8 mouse cellular contexts compared by ENCODE assay signal in genomic region chr3:55783171-55784081, GRCm38 (mm10). TPM values are rescaled to one million over a fixed set of nuclear protein-coding genes. Genes with fewer than 3 reads are reported as not detected.
DNase-seq lines count a peak whose midpoint lies in the region; ATAC-seq lines count a peak whose summit lies in the region.

No protein-coding gene starts in this region.

- peak overlapping the region; percentile 37; the same call in 1 of the 2 replicates for H3K9ac ChIP-seq in intestine, embryonic 16.5 days (ENCODE audit: low read depth, low read length)

- H3K4me2 ChIP-seq in intestine, embryonic 16.5 days (ENCODE audit: low read depth, low read length): peak overlapping the region; percentile 36

- peak overlapping the region; percentile 38 for H3K4me3 ChIP-seq in intestine, embryonic 16.5 days (ENCODE audit: low read length)
- peak overlapping the region; percentile 93 for H3K4me3 ChIP-seq in megakaryocyte, embryonic 14.5 days (replicated peaks)

- no peaks in the 10 kb centered on the region for H3K36me3 ChIP-seq in intestine, embryonic 16.5 days (ENCODE audit: control insufficient read depth, insufficient read depth, low read length)
- H3K36me3 ChIP-seq in megakaryocyte, embryonic 14.5 days (replicated peaks; ENCODE audit: low read length): no peaks in the 10 kb centered on the region

- peaks cover 40% of the 10 kb centered on the region for H3K27me3 ChIP-seq in intestine, embryonic 16.5 days (replicated peaks; ENCODE audit: control insufficient read depth, insufficient read depth, low read length)
- H3K27me3 ChIP-seq in megakaryocyte, embryonic 14.5 days (replicated peaks): peaks cover 71% of the 10 kb centered on the region

- ATAC-seq in intestine, embryonic 16.5 days: no peak

- H3K4me1 ChIP-seq in intestine, embryonic 16.5 days (ENCODE audit: control insufficient read depth, insufficient read depth, low read length): peaks cover 5% of the 10 kb centered on the region
- peaks cover 38% of the 10 kb centered on the region for H3K4me1 ChIP-seq in megakaryocyte, embryonic 14.5 days

- 0 out of 2 replicates have a peak overlapping the region, but pooled peaks have one; percentile 28 for H3K27ac ChIP-seq in intestine, embryonic 16.5 days (ENCODE audit: low read length)

- intact Hi-C loops in gastrocnemius, postnatal 14 days (cut with DNase I; ENCODE audit: low total_unique reads): no loop called here

- H3K9me3 ChIP-seq in intestine, embryonic 16.5 days (ENCODE audit: control insufficient read depth, low read length): no peaks in the 10 kb centered on the region
- H3K9me3 ChIP-seq in megakaryocyte, embryonic 14.5 days: peaks cover 20% of the 10 kb centered on the region

- WGBS in intestine, embryonic 16.5 days: 38% methylated on average over 45 of the region's 45 CpGs

- peak; percentile 18 for DNase-seq in right cerebral cortex, postnatal 14 days
- no peak for DNase-seq in right cerebral cortex, adult 2 months (ENCODE audit: low spot score in 2 of 2)
- DNase-seq in cerebellum, postnatal 10 days: peak; percentile 86 to 87
- peak; percentile 62 for DNase-seq in gastrocnemius, postnatal 14 days
- peak; percentile 12 for DNase-seq in testis, postnatal 14 days (ENCODE audit: low spot score)
- no peak for DNase-seq in c-Kit-positive CD71-positive TER-119-positive erythroid progenitor cells, embryonic 14.5 days (ENCODE audit: low spot score)

RNA-seq across cellular contexts. Expression of gene Mab21l1, which starts 1.1 kb away (rescaled TPM):
- total RNA-seq in gastrocnemius, postnatal 14 days (2021): 1 to 10 TPM; 1.8 to 2.2 TPM
- polyA plus RNA-seq in intestine, embryonic 16.5 days (2015; fragmentation: Nextera tagmentation; extraction: Ambion mirVana): 8.8 and 9.4 TPM in 2 replicates
- not detected in 2 replicates for polyA plus RNA-seq in megakaryocyte, embryonic 14.5 days (2012; ENCODE audit: insufficient read depth, low replicate concordance)

Comparison
In these comparisons a context has a peak if more than half of its experiments do, and no peak if none do; other contexts are left out.
1. DNase-seq: peak in right cerebral cortex, postnatal 14 days (single experiment), cerebellum, postnatal 10 days (2 of 2), gastrocnemius, postnatal 14 days (single experiment) and testis, postnatal 14 days (single experiment); none in right cerebral cortex, adult 2 months (0 of 2) and c-Kit-positive CD71-positive TER-119-positive erythroid progenitor cells, embryonic 14.5 days (single experiment).